Mouse (Mus musculus): ENCODE results near the gene Tdrd9. TPM values are rescaled to one million over a fixed set of nuclear protein-coding genes. Genes with fewer than 3 reads are reported as not detected.

Gene Tdrd9
- polyA plus RNA-seq, 1 experiment from 2014 or later, result 0.48 TPM

- H3K4me1 ChIP-seq (replicated peaks), result no peaks in the 10 kb centered on the region
- no peaks in the 10 kb centered on the region for H3K9me3 ChIP-seq
- no peaks in the 10 kb centered on the region for H3K36me3 ChIP-seq
- H3K9ac ChIP-seq, result no peak overlapping the region
- no peak overlapping the region for H3K4me3 ChIP-seq
- H3K4me2 ChIP-seq, result no peak overlapping the region
- WGBS, result 13% methylated on average over 6 of the region's 6 CpGs
- 0 out of 2 replicates have a peak, but pooled peaks cover 3% of the 10 kb centered on the region for H3K27me3 ChIP-seq
- ATAC-seq (ENCODE audit: low FRiP score), result no peak
- H3K27ac ChIP-seq, result no peak overlapping the region
Observed at GRCm38 (mm10) chr12:112077651-112078050, 106.3 kb downstream of the Tdrd9 start.

- ATAC-seq (ENCODE audit: low FRiP score), result no peak
- Histone ChIP-seq H3K4me1 (replicated peaks) (no peaks in the 10 kb centered on the region), H3K27me3 (0 out of 2 replicates have a peak, but pooled peaks cover 3% of the 10 kb centered on the region), H3K27ac (no peak overlapping the region), H3K9ac (no peak overlapping the region), H3K9me3 (no peaks in the 10 kb centered on the region), H3K36me3 (no peaks in the 10 kb centered on the region), H3K4me3 (no peak overlapping the region), H3K4me2 (no peak overlapping the region)
- 82% methylated on average over 8 of the region's 8 CpGs for WGBS
Observed at GRCm38 (mm10) chr12:112079911-112080310, 108.6 kb downstream of the Tdrd9 start.

- ATAC-seq (ENCODE audit: low FRiP score), result no peak
Observed at GRCm38 (mm10) chr12:112080911-112081310, 109.6 kb downstream of the Tdrd9 start.

GRCm38 (mm10) chr12:112082241-112082640, 110.9 kb downstream of the Tdrd9 start:
- Histone ChIP-seq H3K9ac (no peak overlapping the region), H3K4me3 (no peak overlapping the region), H3K27me3 (0 out of 2 replicates have a peak, but pooled peaks cover 3% of the 10 kb centered on the region), H3K27ac (no peak overlapping the region), H3K4me1 (replicated peaks) (peaks cover 9% of the 10 kb centered on the region; the same call in 1 of the 2 replicates), H3K4me2 (no peak overlapping the region), H3K36me3 (no peaks in the 10 kb centered on the region), H3K9me3 (no peaks in the 10 kb centered on the region)
- ATAC-seq (ENCODE audit: low FRiP score), result no peak
- 59% methylated on average over 1 of the region's 1 CpGs for WGBS

More at GRCm38 (mm10) chr12:112080911-112081310, 109.6 kb downstream of the Tdrd9 start:
- 92% methylated on average over 4 of the region's 4 CpGs for WGBS
- no peaks in the 10 kb centered on the region for H3K4me1 ChIP-seq (replicated peaks)
- no peaks in the 10 kb centered on the region for H3K36me3 ChIP-seq
- 0 out of 2 replicates have a peak, but pooled peaks cover 3% of the 10 kb centered on the region for H3K27me3 ChIP-seq
- no peak overlapping the region for H3K9ac ChIP-seq
- H3K4me3 ChIP-seq, result no peak overlapping the region
- H3K9me3 ChIP-seq, result no peaks in the 10 kb centered on the region
- no peak overlapping the region for H3K27ac ChIP-seq
- H3K4me2 ChIP-seq, result no peak overlapping the region

GRCm38 (mm10) chr12:112086250-112086649, 114.9 kb downstream of the Tdrd9 start:
- Histone ChIP-seq H3K36me3 (no peaks in the 10 kb centered on the region), H3K27me3 (no peaks in the 10 kb centered on the region), H3K9me3 (no peaks in the 10 kb centered on the region), H3K4me2 (no peak overlapping the region), H3K27ac (no peak overlapping the region), H3K4me1 (replicated peaks) (peaks cover 14% of the 10 kb centered on the region), H3K4me3 (no peak overlapping the region), H3K9ac (no peak overlapping the region)
- 81% methylated on average over 3 of the region's 3 CpGs for WGBS
- ATAC-seq (ENCODE audit: low FRiP score), result no peak

- Histone ChIP-seq H3K4me2 (no peak overlapping the region), H3K9me3 (no peaks in the 10 kb centered on the region), H3K9ac (no peak overlapping the region), H3K27ac (no peak overlapping the region), H3K4me3 (no peak overlapping the region), H3K4me1 (replicated peaks) (peaks cover 14% of the 10 kb centered on the region), H3K27me3 (0 out of 2 replicates have a peak, but pooled peaks cover 4% of the 10 kb centered on the region), H3K36me3 (no peaks in the 10 kb centered on the region)
- WGBS, result 74% methylated on average over 6 of the region's 6 CpGs
- ATAC-seq (ENCODE audit: low FRiP score), result no peak
Observed at GRCm38 (mm10) chr12:112086726-112087125, 115.4 kb downstream of the Tdrd9 start.

DNA sequence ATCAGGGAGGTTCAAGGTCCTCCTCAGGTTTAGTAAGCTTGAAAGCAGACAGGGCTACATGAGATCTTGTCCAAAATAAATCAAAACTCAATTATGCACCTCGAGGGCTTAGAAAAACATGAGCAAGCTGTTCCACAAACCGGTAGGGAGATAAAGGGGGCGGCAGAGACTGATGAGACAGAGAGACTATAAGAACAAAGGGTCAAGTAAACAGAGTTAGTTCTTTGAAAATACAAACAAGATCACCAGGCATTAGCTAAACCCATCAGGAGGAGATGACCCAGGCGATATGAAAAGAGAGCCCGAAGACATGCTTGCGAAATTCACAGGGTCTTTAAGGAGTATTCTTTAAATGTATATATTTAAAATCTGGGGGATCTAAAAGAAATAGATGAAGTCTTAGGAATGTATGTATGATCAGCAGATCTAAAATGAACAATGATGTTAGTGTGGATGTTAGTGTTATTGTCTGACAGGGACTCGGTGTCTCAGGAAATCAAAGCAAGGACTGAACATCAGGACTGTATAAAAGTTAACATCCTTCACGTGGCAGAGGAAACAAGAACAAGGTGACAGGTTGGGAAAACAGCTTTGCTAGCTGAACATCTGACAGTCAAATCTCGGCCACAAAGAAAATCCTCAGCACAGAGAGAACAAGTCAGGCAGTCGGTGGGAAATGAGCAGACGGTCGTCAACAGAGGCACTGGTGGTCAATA, 117.4 kb downstream of the Tdrd9 start:
- no peak overlapping the region for H3K4me2 ChIP-seq

GRCm38 (mm10) chr12:112091054-112091453, 119.7 kb downstream of the Tdrd9 start:
- peaks cover 14% of the 10 kb centered on the region for H3K4me1 ChIP-seq (replicated peaks)
- ATAC-seq (ENCODE audit: low FRiP score), result peak; percentile 65; the same call in 1 of the 2 replicates
- H3K27me3 ChIP-seq, result 0 out of 2 replicates have a peak, but pooled peaks cover 7% of the 10 kb centered on the region
- H3K4me3 ChIP-seq, result no peak overlapping the region
- H3K9me3 ChIP-seq, result no peaks in the 10 kb centered on the region
- WGBS, result 9% methylated on average over 12 of the region's 12 CpGs
- no peaks in the 10 kb centered on the region for H3K36me3 ChIP-seq
- peak overlapping the region; percentile 19; the same call in 1 of the 2 replicates for H3K9ac ChIP-seq
- H3K27ac ChIP-seq, result no peak overlapping the region
- peak overlapping the region; percentile 34 for H3K4me2 ChIP-seq

More for the DNA sequence above, 117.4 kb downstream of the Tdrd9 start:
- Histone ChIP-seq H3K27ac (no peak overlapping the region), H3K9ac (no peak overlapping the region), H3K4me1 (replicated peaks) (peaks cover 14% of the 10 kb centered on the region), H3K27me3 (0 out of 2 replicates have a peak, but pooled peaks cover 7% of the 10 kb centered on the region), H3K36me3 (no peaks in the 10 kb centered on the region), H3K9me3 (no peaks in the 10 kb centered on the region), H3K4me3 (no peak overlapping the region)
- 66% methylated on average over 12 of the region's 12 CpGs for WGBS
- no peak for ATAC-seq (ENCODE audit: low FRiP score)

DNA sequence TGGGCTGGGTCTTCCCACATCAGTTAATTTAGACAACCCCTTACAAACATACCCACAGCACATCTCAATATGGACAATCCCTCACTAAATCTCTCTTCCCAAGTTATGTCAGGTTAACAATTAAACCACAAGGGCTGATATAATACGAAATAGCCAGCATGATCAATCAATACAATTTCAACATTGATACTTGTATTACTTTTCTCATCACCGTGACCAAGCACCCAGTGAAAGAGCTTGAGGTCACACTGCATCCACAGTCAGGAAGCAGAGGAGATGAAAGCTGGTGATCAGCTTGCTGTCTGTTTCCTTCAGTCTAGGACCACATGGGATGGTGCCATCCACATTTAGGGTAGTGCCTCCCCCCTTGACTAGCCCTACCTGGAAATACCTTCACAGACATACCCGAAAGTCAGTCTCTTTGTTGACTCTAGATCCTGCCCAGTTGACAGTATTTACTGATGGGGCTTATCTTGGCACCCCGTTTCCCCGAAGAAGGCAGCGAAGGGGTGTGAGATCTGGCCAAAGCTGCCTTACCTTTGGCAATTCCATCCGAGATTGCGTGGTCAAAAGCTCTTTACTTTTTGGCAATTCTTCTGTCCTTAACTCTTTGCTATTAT, 123.0 kb downstream of the Tdrd9 start:
- peaks cover 10% of the 10 kb centered on the region for H3K4me1 ChIP-seq (replicated peaks)
- H3K27ac ChIP-seq, result no peak overlapping the region
- H3K9ac ChIP-seq, result no peak overlapping the region
- WGBS, result 91% methylated on average over 8 of the region's 8 CpGs
- no peaks in the 10 kb centered on the region for H3K9me3 ChIP-seq
- no peak overlapping the region for H3K4me3 ChIP-seq
- 0 out of 2 replicates have a peak, but pooled peaks cover 7% of the 10 kb centered on the region for H3K27me3 ChIP-seq
- no peak for ATAC-seq (ENCODE audit: low FRiP score)
- no peak overlapping the region for H3K4me2 ChIP-seq
- no peaks in the 10 kb centered on the region for H3K36me3 ChIP-seq

DNA sequence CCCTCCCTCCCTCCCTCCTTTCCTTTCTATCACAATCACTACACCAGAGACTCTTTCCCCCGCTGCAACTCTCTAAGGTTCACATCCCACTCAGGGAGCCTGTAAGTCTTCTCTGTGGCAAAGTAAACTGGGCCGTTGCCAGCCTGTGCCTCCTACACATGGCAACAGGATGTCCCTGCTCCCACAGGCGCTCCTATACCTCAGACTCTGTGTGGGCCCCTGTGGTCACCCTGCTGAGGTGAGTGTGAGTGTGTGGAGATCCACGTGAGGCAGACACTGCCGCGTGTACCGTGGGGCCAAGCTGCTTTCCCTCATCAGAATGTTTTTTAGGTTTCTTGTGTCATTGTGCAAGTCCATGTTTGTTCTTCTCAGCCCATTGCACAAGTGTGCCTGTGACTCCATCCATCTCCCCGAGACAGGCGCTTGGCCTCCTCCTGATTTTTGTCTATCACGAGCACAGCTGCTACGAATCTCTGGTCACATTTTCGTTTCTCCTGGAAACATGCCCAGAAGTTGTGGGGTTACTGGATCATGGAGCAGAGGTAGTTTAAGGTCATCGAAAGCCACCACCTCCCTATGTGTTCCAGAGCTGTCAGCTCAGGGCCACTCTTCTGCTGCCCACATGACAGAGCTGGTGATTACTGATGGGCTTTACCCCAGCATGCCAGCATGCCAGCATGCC, 124.8 kb downstream of the Tdrd9 start:
- Histone ChIP-seq H3K9me3 (no peaks in the 10 kb centered on the region), H3K4me2 (no peak overlapping the region), H3K4me3 (no peak overlapping the region), H3K4me1 (replicated peaks) (0 out of 2 replicates have a peak, but pooled peaks cover 4% of the 10 kb centered on the region), H3K27ac (no peak overlapping the region), H3K9ac (no peak overlapping the region), H3K36me3 (no peaks in the 10 kb centered on the region), H3K27me3 (0 out of 2 replicates have a peak, but pooled peaks cover 7% of the 10 kb centered on the region)
- WGBS, result 70% methylated on average over 13 of the region's 13 CpGs
- ATAC-seq (ENCODE audit: low FRiP score), result no peak

- Histone ChIP-seq H3K4me2 (no peak overlapping the region), H3K4me3 (no peak overlapping the region), H3K9me3 (no peaks in the 10 kb centered on the region), H3K36me3 (no peaks in the 10 kb centered on the region), H3K9ac (no peak overlapping the region), H3K4me1 (replicated peaks) (0 out of 2 replicates have a peak, but pooled peaks cover 4% of the 10 kb centered on the region), H3K27me3 (0 out of 2 replicates have a peak, but pooled peaks cover 3% of the 10 kb centered on the region), H3K27ac (no peak overlapping the region)
- no peak for ATAC-seq (ENCODE audit: low FRiP score)
- 78% methylated on average over 8 of the region's 8 CpGs for WGBS
Observed at GRCm38 (mm10) chr12:112096733-112097117, 125.4 kb downstream of the Tdrd9 start.

- no peaks in the 10 kb centered on the region for H3K36me3 ChIP-seq
- 0 out of 2 replicates have a peak, but pooled peaks cover 4% of the 10 kb centered on the region for H3K4me1 ChIP-seq (replicated peaks)
- no peak overlapping the region for H3K27ac ChIP-seq
- WGBS, result 51% methylated on average over 4 of the region's 4 CpGs
- no peak for ATAC-seq (ENCODE audit: low FRiP score)
- H3K9me3 ChIP-seq, result no peaks in the 10 kb centered on the region
- no peak overlapping the region for H3K9ac ChIP-seq
- H3K27me3 ChIP-seq, result peaks cover 3% of the 10 kb centered on the region; the same call in 1 of the 2 replicates
- no peak overlapping the region for H3K4me2 ChIP-seq
- no peak overlapping the region for H3K4me3 ChIP-seq
Observed at GRCm38 (mm10) chr12:112100106-112100505, 128.7 kb downstream of the Tdrd9 start.

All from hindbrain, embryonic 13.5 days (tissue).